Mouse (Mus musculus) olfactory bulb, adult 2 months (tissue): ENCODE data around the gene Sytl3. TPM values are rescaled to one million over a fixed set of nuclear protein-coding genes. Genes with fewer than 3 reads are reported as not detected.

Experiments used
- H3K27ac ChIP-seq: fragments of 200-500 bp; 2 replicates; pipeline ENCODE4 v1.5.1; 2012; ENCODE audit warnings: low read depth, low read length; ENCODE audit not compliant: insufficient read depth
- H3K4me1 ChIP-seq: fragments of 200-500 bp; 2 replicates; pipeline ENCODE4 v1.6.1; 2012; ENCODE audit warnings: low read length; ENCODE audit not compliant: control insufficient read depth, insufficient read depth
- H3K4me3 ChIP-seq: fragments of 200-500 bp; 2 replicates; pipeline ENCODE4 v1.5.1; 2012; ENCODE audit warnings: mild to moderate bottlenecking, low read depth, low read length, moderate library complexity; ENCODE audit not compliant: insufficient read depth
- CTCF ChIP-seq: fragments of 200-500 bp; IDR thresholded peaks from 2 replicates; pipeline ENCODE4 v1.5.1; 2012; ENCODE audit warnings: low read depth, mild to moderate bottlenecking, low read length, moderate library complexity; ENCODE audit not compliant: insufficient read depth
- POLR2A ChIP-seq: fragments of 200-500 bp; IDR thresholded peaks from 2 replicates; pipeline ENCODE4 v1.6.1; 2012; ENCODE audit warnings: mild to moderate bottlenecking, low read depth, low read length, moderate library complexity; ENCODE audit not compliant: insufficient read depth
- WGBS: fragments of 180-500 bp; shearing (Covaris S2); methylation state at CpG from one replicate; pipeline ENCODE4 v1.1.7; 2018; 5-methylcytosine and 5-hydroxymethylcytosine counted together
- polyA plus RNA-seq: library from polyadenylated mRNA; stranded (reverse); fragments of >200 nt; gene quantifications from 2 replicates; pipeline ENCODE4 v1.2.4, GENCODE M21; 2012; ENCODE audit warnings: low replicate concordance; ENCODE audit not compliant: missing spikeins, insufficient read depth, insufficient read length

Gene Sytl3
- polyA plus RNA-seq, 1 experiment = not detected

- H3K4me3 ChIP-seq = no peak overlapping the region
- no peak overlapping the region for H3K27ac ChIP-seq
- peaks cover 12% of the 10 kb centered on the region for H3K4me1 ChIP-seq
- 88% methylated on average over 12 of the region's 12 CpGs for WGBS
- TF ChIP-seq CTCF (no peak), POLR2A (no peak)
Observed at GRCm38 (mm10) chr17:6737273-6737997, 78.5 kb downstream of the Sytl3 start.

- Histone ChIP-seq H3K4me3 (no peak overlapping the region), H3K27ac (no peak overlapping the region), H3K4me1 (peaks cover 15% of the 10 kb centered on the region)
- TF ChIP-seq POLR2A = no peak
- TF ChIP-seq CTCF = no peak
- WGBS = 92% methylated on average over 7 of the region's 7 CpGs
Observed at GRCm38 (mm10) chr17:6738836-6739235, 79.9 kb downstream of the Sytl3 start.

GRCm38 (mm10) chr17:6739266-6739665, 80.4 kb downstream of the Sytl3 start:
- peaks cover 15% of the 10 kb centered on the region for H3K4me1 ChIP-seq
- H3K27ac ChIP-seq = no peak overlapping the region
- TF ChIP-seq POLR2A (no peak), CTCF (no peak)
- 93% methylated on average over 13 of the region's 13 CpGs for WGBS
- no peak overlapping the region for H3K4me3 ChIP-seq

GRCm38 (mm10) chr17:6739756-6740155, 80.9 kb downstream of the Sytl3 start:
- H3K4me1 ChIP-seq = peaks cover 15% of the 10 kb centered on the region
- H3K27ac ChIP-seq = no peak overlapping the region
- no peak for TF ChIP-seq CTCF
- no peak for TF ChIP-seq POLR2A
- no peak overlapping the region for H3K4me3 ChIP-seq
- 93% methylated on average over 15 of the region's 15 CpGs for WGBS

- no peak for TF ChIP-seq POLR2A
- Histone ChIP-seq H3K27ac (no peak overlapping the region), H3K4me3 (no peak overlapping the region), H3K4me1 (peaks cover 18% of the 10 kb centered on the region)
- WGBS = 91% methylated on average over 19 of the region's 19 CpGs
Observed at GRCm38 (mm10) chr17:6740331-6741170, 81.7 kb downstream of the Sytl3 start.

- no peak for TF ChIP-seq POLR2A
- TF ChIP-seq CTCF = no peak
- Histone ChIP-seq H3K4me3 (no peak overlapping the region), H3K27ac (no peak overlapping the region), H3K4me1 (peaks cover 21% of the 10 kb centered on the region)
- 89% methylated on average over 12 of the region's 12 CpGs for WGBS
Observed at GRCm38 (mm10) chr17:6741271-6741670, 82.4 kb downstream of the Sytl3 start.

- H3K4me3 ChIP-seq = no peak overlapping the region
- H3K27ac ChIP-seq = no peak overlapping the region
Observed at GRCm38 (mm10) chr17:6742083-6743038, 83.5 kb downstream of the Sytl3 start.

GRCm38 (mm10) chr17:6743039-6743575, 84.2 kb downstream of the Sytl3 start:
- no peak overlapping the region for H3K27ac ChIP-seq
- 96% methylated on average over 11 of the region's 11 CpGs for WGBS
- TF ChIP-seq POLR2A = no peak
- TF ChIP-seq CTCF = no peak
- peaks cover 21% of the 10 kb centered on the region for H3K4me1 ChIP-seq
- no peak overlapping the region for H3K4me3 ChIP-seq

More at GRCm38 (mm10) chr17:6742083-6743038, 83.5 kb downstream of the Sytl3 start:
- 57% methylated on average over 33 of the region's 33 CpGs for WGBS
- no peak for TF ChIP-seq POLR2A
- 0 out of 2 replicates have a peak, but pooled peaks have one; percentile 21 for TF ChIP-seq CTCF
- H3K4me1 ChIP-seq = peaks cover 21% of the 10 kb centered on the region
